Mouse (Mus musculus): ENCODE results near the gene Drd4. TPM values are rescaled to one million over a fixed set of nuclear protein-coding genes. Genes with fewer than 3 reads are reported as not detected.

Drd4 gene
- polyA plus RNA-seq, 1 experiment from 2014 or later, result 0.64 TPM

GRCm38 (mm10) chr7:141302702-141303268 is 11.0 kb downstream of the Drd4 start:
- 88% methylated on average over 1 of the region's 1 CpGs for whole genome bisulfite sequencing
- no peak for ATAC-seq
- Histone ChIP-seq H3K9me3 (ENCODE audit: control insufficient read depth, low read length) (no peaks in the 10 kb centered on the region), H3K4me3 (ENCODE audit: low read length) (no peak overlapping the region), H3K4me1 (ENCODE audit: control insufficient read depth, insufficient read depth, low read depth, low read length) (no peaks in the 10 kb centered on the region), H3K4me2 (ENCODE audit: low read length) (no peak overlapping the region), H3K27ac (ENCODE audit: low read depth, low read length) (no peak overlapping the region), H3K9ac (ENCODE audit: low read depth, low read length) (no peak overlapping the region), H3K36me3 (ENCODE audit: control insufficient read depth, insufficient read depth, low read length) (peaks cover 51% of the 10 kb centered on the region), H3K27me3 (replicated peaks; ENCODE audit: control insufficient read depth, insufficient read depth, low read length) (no peaks in the 10 kb centered on the region)

GRCm38 (mm10) chr7:141304537-141304936 is 12.7 kb downstream of the Drd4 start:
- Histone ChIP-seq H3K4me2 (ENCODE audit: low read length) (no peak overlapping the region), H3K9me3 (ENCODE audit: control insufficient read depth, low read length) (no peaks in the 10 kb centered on the region), H3K4me3 (ENCODE audit: low read length) (no peak overlapping the region), H3K4me1 (ENCODE audit: control insufficient read depth, insufficient read depth, low read depth, low read length) (no peaks in the 10 kb centered on the region), H3K27me3 (replicated peaks; ENCODE audit: control insufficient read depth, insufficient read depth, low read length) (no peaks in the 10 kb centered on the region), H3K9ac (ENCODE audit: low read depth, low read length) (no peak overlapping the region), H3K36me3 (ENCODE audit: control insufficient read depth, insufficient read depth, low read length) (peaks cover 53% of the 10 kb centered on the region), H3K27ac (ENCODE audit: low read depth, low read length) (no peak overlapping the region)
- no peak for ATAC-seq
- WGBS, result 92% methylated on average over 4 of the region's 4 CpGs

GRCm38 (mm10) chr7:141314416-141314815 is 22.6 kb downstream of the Drd4 start:
- no peaks in the 10 kb centered on the region for H3K9me3 ChIP-seq (ENCODE audit: control insufficient read depth, low read length)
- no peak overlapping the region for H3K9ac ChIP-seq (ENCODE audit: low read depth, low read length)
- H3K36me3 ChIP-seq (ENCODE audit: control insufficient read depth, insufficient read depth, low read length), result peaks cover 63% of the 10 kb centered on the region
- H3K4me3 ChIP-seq (ENCODE audit: low read length), result no peak overlapping the region
- no peak for ATAC-seq
- H3K4me1 ChIP-seq (ENCODE audit: control insufficient read depth, insufficient read depth, low read depth, low read length), result no peaks in the 10 kb centered on the region
- H3K4me2 ChIP-seq (ENCODE audit: low read length), result no peak overlapping the region
- no peaks in the 10 kb centered on the region for H3K27me3 ChIP-seq (replicated peaks; ENCODE audit: control insufficient read depth, insufficient read depth, low read length)
- no peak overlapping the region for H3K27ac ChIP-seq (ENCODE audit: low read depth, low read length)
- WGBS, result 90% methylated on average over 2 of the region's 2 CpGs

GRCm38 (mm10) chr7:141315076-141315475 is 23.3 kb downstream of the Drd4 start:
- ATAC-seq, result no peak
- H3K27me3 ChIP-seq (replicated peaks; ENCODE audit: control insufficient read depth, insufficient read depth, low read length), result no peaks in the 10 kb centered on the region
- H3K4me3 ChIP-seq (ENCODE audit: low read length), result no peak overlapping the region
- no peak overlapping the region for H3K9ac ChIP-seq (ENCODE audit: low read depth, low read length)
- no peak overlapping the region for H3K4me2 ChIP-seq (ENCODE audit: low read length)
- H3K27ac ChIP-seq (ENCODE audit: low read depth, low read length), result no peak overlapping the region
- 89% methylated on average over 8 of the region's 8 CpGs for whole genome bisulfite sequencing
- H3K9me3 ChIP-seq (ENCODE audit: control insufficient read depth, low read length), result no peaks in the 10 kb centered on the region
- no peaks in the 10 kb centered on the region for H3K4me1 ChIP-seq (ENCODE audit: control insufficient read depth, insufficient read depth, low read depth, low read length)
- peaks cover 60% of the 10 kb centered on the region for H3K36me3 ChIP-seq (ENCODE audit: control insufficient read depth, insufficient read depth, low read length)

GRCm38 (mm10) chr7:141315974-141316373 is 24.2 kb downstream of the Drd4 start:
- Histone ChIP-seq H3K4me3 (ENCODE audit: low read length) (no peak overlapping the region), H3K9me3 (ENCODE audit: control insufficient read depth, low read length) (no peaks in the 10 kb centered on the region), H3K4me2 (ENCODE audit: low read length) (no peak overlapping the region), H3K27me3 (replicated peaks; ENCODE audit: control insufficient read depth, insufficient read depth, low read length) (no peaks in the 10 kb centered on the region), H3K36me3 (ENCODE audit: control insufficient read depth, insufficient read depth, low read length) (peaks cover 58% of the 10 kb centered on the region), H3K9ac (ENCODE audit: low read depth, low read length) (no peak overlapping the region), H3K27ac (ENCODE audit: low read depth, low read length) (no peak overlapping the region), H3K4me1 (ENCODE audit: control insufficient read depth, insufficient read depth, low read depth, low read length) (no peaks in the 10 kb centered on the region)
- ATAC-seq, result no peak
- WGBS, result 80% methylated on average over 5 of the region's 5 CpGs

- ATAC-seq, result no peak
- WGBS, result 88% methylated on average over 1 of the region's 1 CpGs
- H3K4me2 ChIP-seq (ENCODE audit: low read length), result no peak overlapping the region
- H3K9me3 ChIP-seq (ENCODE audit: control insufficient read depth, low read length), result no peaks in the 10 kb centered on the region
- H3K4me3 ChIP-seq (ENCODE audit: low read length), result no peak overlapping the region
- no peak overlapping the region for H3K27ac ChIP-seq (ENCODE audit: low read depth, low read length)
- H3K27me3 ChIP-seq (replicated peaks; ENCODE audit: control insufficient read depth, insufficient read depth, low read length), result no peaks in the 10 kb centered on the region
- no peak overlapping the region for H3K9ac ChIP-seq (ENCODE audit: low read depth, low read length)
- peaks cover 66% of the 10 kb centered on the region for H3K36me3 ChIP-seq (ENCODE audit: control insufficient read depth, insufficient read depth, low read length)
- no peaks in the 10 kb centered on the region for H3K4me1 ChIP-seq (ENCODE audit: control insufficient read depth, insufficient read depth, low read depth, low read length)
Measured at GRCm38 (mm10) chr7:141317619-141318132, 25.9 kb downstream of the Drd4 start.

GRCm38 (mm10) chr7:141319446-141319845 is 27.6 kb downstream of the Drd4 start:
- no peak for ATAC-seq
- Histone ChIP-seq H3K9ac (ENCODE audit: low read depth, low read length) (no peak overlapping the region), H3K4me2 (ENCODE audit: low read length) (no peak overlapping the region), H3K4me1 (ENCODE audit: control insufficient read depth, insufficient read depth, low read depth, low read length) (peaks cover 3% of the 10 kb centered on the region), H3K36me3 (ENCODE audit: control insufficient read depth, insufficient read depth, low read length) (peaks cover 59% of the 10 kb centered on the region), H3K27me3 (replicated peaks; ENCODE audit: control insufficient read depth, insufficient read depth, low read length) (no peaks in the 10 kb centered on the region), H3K9me3 (ENCODE audit: control insufficient read depth, low read length) (no peaks in the 10 kb centered on the region), H3K27ac (ENCODE audit: low read depth, low read length) (no peak overlapping the region), H3K4me3 (ENCODE audit: low read length) (no peak overlapping the region)
- 75% methylated on average over 2 of the region's 2 CpGs for WGBS

- Histone ChIP-seq H3K4me2 (ENCODE audit: low read length) (no peak overlapping the region), H3K27ac (ENCODE audit: low read depth, low read length) (no peak overlapping the region), H3K36me3 (ENCODE audit: control insufficient read depth, insufficient read depth, low read length) (peaks cover 30% of the 10 kb centered on the region), H3K4me1 (ENCODE audit: control insufficient read depth, insufficient read depth, low read depth, low read length) (peaks cover 24% of the 10 kb centered on the region), H3K9ac (ENCODE audit: low read depth, low read length) (no peak overlapping the region), H3K27me3 (replicated peaks; ENCODE audit: control insufficient read depth, insufficient read depth, low read length) (no peaks in the 10 kb centered on the region), H3K9me3 (ENCODE audit: control insufficient read depth, low read length) (no peaks in the 10 kb centered on the region), H3K4me3 (ENCODE audit: low read length) (no peak overlapping the region)
- 65% methylated on average over 1 of the region's 1 CpGs for WGBS
- ATAC-seq, result no peak
Measured at GRCm38 (mm10) chr7:141324686-141325085, 32.9 kb downstream of the Drd4 start.

GRCm38 (mm10) chr7:141326546-141327446 is 35.0 kb downstream of the Drd4 start:
- Histone ChIP-seq H3K9me3 (ENCODE audit: control insufficient read depth, low read length) (no peaks in the 10 kb centered on the region), H3K4me3 (ENCODE audit: low read length) (peak overlapping the region; percentile 74), H3K27ac (ENCODE audit: low read depth, low read length) (peak overlapping the region; percentile 100), H3K27me3 (replicated peaks; ENCODE audit: control insufficient read depth, insufficient read depth, low read length) (no peaks in the 10 kb centered on the region), H3K4me2 (ENCODE audit: low read length) (peak overlapping the region; percentile 82), H3K9ac (ENCODE audit: low read depth, low read length) (peak overlapping the region; percentile 94), H3K4me1 (ENCODE audit: control insufficient read depth, insufficient read depth, low read depth, low read length) (peaks cover 24% of the 10 kb centered on the region), H3K36me3 (ENCODE audit: control insufficient read depth, insufficient read depth, low read length) (peaks cover 16% of the 10 kb centered on the region)
- ATAC-seq, result peak; percentile 21
- WGBS, result 3% methylated on average over 30 of the region's 35 CpGs
